Mouse (Mus musculus): ENCODE data around the gene Enpp1. TPM values are rescaled to one million over a fixed set of nuclear protein-coding genes. Genes with fewer than 3 reads are reported as not detected.
"Not testable (repeated sequence)": the region's sequence is repeated elsewhere in the genome, so short reads cannot be mapped to it uniquely, and the experiment has no call there.

The Enpp1 gene
- total and polyA plus RNA-seq, 3 experiments: 0.39 to 3.5 (median 2.9) TPM

GRCm38 (mm10) chr10:24638306-24639070 lies 73.5 kb downstream of the Enpp1 start:
- DNase-seq: no peak

GRCm38 (mm10) chr10:24636986-24637385 lies 75.0 kb downstream of the Enpp1 start:
- DNase-seq: no peak

- no peak for DNase-seq
Observed at GRCm38 (mm10) chr10:24635884-24636283, 76.1 kb downstream of the Enpp1 start.

- DNase-seq: no peak
Observed at GRCm38 (mm10) chr10:24635331-24635815, 76.6 kb downstream of the Enpp1 start.

- DNase-seq: peak; percentile 12
Observed at GRCm38 (mm10) chr10:24634288-24634687, 77.7 kb downstream of the Enpp1 start.

GRCm38 (mm10) chr10:24631122-24631521 lies 80.8 kb downstream of the Enpp1 start:
- no peak for DNase-seq

GRCm38 (mm10) chr10:24630469-24631081 lies 81.4 kb downstream of the Enpp1 start:
- DNase-seq: peak; percentile 32

GRCm38 (mm10) chr10:24629086-24629720 lies 82.8 kb downstream of the Enpp1 start:
- no peak for DNase-seq

GRCm38 (mm10) chr10:24628466-24628865 lies 83.5 kb downstream of the Enpp1 start:
- no peak for DNase-seq

- no peak for DNase-seq
Observed at GRCm38 (mm10) chr10:24627262-24627661, 84.7 kb downstream of the Enpp1 start.

GRCm38 (mm10) chr10:24625060-24625701 lies 86.8 kb downstream of the Enpp1 start:
- peak; percentile 66 for DNase-seq

- peak; percentile 71 for DNase-seq
Observed at GRCm38 (mm10) chr10:24622586-24622985, 89.4 kb downstream of the Enpp1 start.

- DNase-seq: peak; percentile 48
Observed at GRCm38 (mm10) chr10:24621572-24621971, 90.4 kb downstream of the Enpp1 start.

GRCm38 (mm10) chr10:24616572-24616971 lies 95.4 kb downstream of the Enpp1 start:
- not testable (repeated sequence) for DNase-seq

GRCm38 (mm10) chr10:24615799-24616198 lies 96.2 kb downstream of the Enpp1 start:
- no peak for DNase-seq

GRCm38 (mm10) chr10:24614726-24615125 lies 97.2 kb downstream of the Enpp1 start:
- DNase-seq: no peak

- no peak for DNase-seq
Observed at GRCm38 (mm10) chr10:24609766-24610165, 102.2 kb downstream of the Enpp1 start.

- DNase-seq: peak; percentile 44
Observed at GRCm38 (mm10) chr10:24609146-24609545, 102.8 kb downstream of the Enpp1 start.

- DNase-seq: no peak
Observed at GRCm38 (mm10) chr10:24603727-24604126, 108.2 kb downstream of the Enpp1 start.

- DNase-seq: no peak
Observed at GRCm38 (mm10) chr10:24603035-24603434, 108.9 kb downstream of the Enpp1 start.

- peak; percentile 34 for DNase-seq
Observed at GRCm38 (mm10) chr10:24599802-24600201, 112.2 kb downstream of the Enpp1 start.

GRCm38 (mm10) chr10:24598693-24599092 lies 113.3 kb downstream of the Enpp1 start:
- DNase-seq: no peak

All from adrenal gland, adult 2 months (tissue).